Mouse (Mus musculus): ENCODE measurements around the gene Alox5ap. TPM values are rescaled to one million over a fixed set of nuclear protein-coding genes. Genes with fewer than 3 reads are reported as not detected.
A peak's percentile ranks its signal among the peaks of the same experiment; 100 is the strongest.

The Alox5ap gene
- polyA plus RNA-seq (2014; fragmentation: Nextera tagmentation; extraction: Ambion mirVana) = 5.6 and 6.9 TPM in 2 replicates

DNA sequence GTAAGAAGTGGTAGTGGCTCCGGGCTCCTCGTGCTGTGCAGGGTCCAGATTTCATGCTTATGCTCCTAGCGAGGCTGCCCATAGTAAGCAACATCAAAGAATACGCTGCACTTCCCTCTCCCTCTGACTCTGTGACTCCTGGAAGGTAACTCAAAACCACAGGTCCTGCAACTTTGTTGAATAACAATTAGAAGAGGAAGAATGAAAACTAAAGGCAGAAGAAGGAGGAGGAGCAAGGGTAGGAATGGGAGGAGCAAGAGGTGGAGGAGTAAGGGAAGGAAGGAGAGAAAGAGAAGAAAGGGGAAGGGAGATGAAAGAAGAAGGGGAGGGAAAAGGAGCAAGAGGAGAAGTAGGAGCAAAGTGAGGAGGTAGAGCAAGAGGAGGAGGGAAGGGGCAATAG is at the start of gene Alox5ap:
Gene Alox5ap, plus strand, starts transcription at position 363 of the 400 bp plus-strand sequence.
- DNase-seq (ENCODE audit: low spot score) (no peak), ATAC-seq (ENCODE audit: low FRiP score) (no peak)
- Histone ChIP-seq H3K27ac (ENCODE audit: low read depth, low read length) (no peak within 1 kb of the TSS), H3K9me3 (ENCODE audit: control insufficient read depth, low read length) (no peaks in the 10 kb centered on the region), H3K36me3 (ENCODE audit: control insufficient read depth, insufficient read depth, low read length) (no peaks in the 10 kb centered on the region), H3K4me1 (replicated peaks; ENCODE audit: control insufficient read depth, insufficient read depth, low read length) (no peaks in the 10 kb centered on the region), H3K4me3 (ENCODE audit: low read depth, low read length) (no peak within 1 kb of the TSS), H3K27me3 (ENCODE audit: control insufficient read depth, insufficient read depth, low read length) (no peaks in the 10 kb centered on the region), H3K4me2 (replicated peaks; ENCODE audit: low read depth, low read length) (no peak within 1 kb of the TSS), H3K9ac (ENCODE audit: low read depth, low read length) (no peak within 1 kb of the TSS)
- WGBS = 60% methylated on average over 4 of the region's 4 CpGs

DNA sequence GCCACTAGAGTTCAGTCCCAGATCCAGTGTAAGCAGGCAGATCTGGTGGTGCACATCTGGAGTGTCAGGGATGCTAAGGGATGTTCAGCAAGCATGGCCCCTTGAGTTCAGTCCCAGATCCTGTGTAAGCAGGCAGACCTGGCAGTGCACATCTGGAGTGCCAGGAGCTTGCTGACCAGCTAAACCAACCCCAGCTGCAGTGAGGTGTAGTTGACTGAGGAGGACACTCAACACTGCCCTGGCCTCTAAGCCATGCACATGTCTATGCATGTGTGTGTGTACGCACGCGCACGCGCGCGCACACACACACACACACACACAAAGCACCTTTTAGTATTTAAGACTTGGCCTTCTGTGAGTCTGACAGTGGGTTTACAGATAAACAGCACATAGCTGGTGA is 49.0 kb upstream of the Alox5ap start:
- H3K27ac ChIP-seq (ENCODE audit: low read depth, low read length) = no peak overlapping the region
- H3K27me3 ChIP-seq (ENCODE audit: control insufficient read depth, insufficient read depth, low read length) = peaks cover 2% of the 10 kb centered on the region; the same call in 1 of the 2 replicates
- H3K4me1 ChIP-seq (replicated peaks; ENCODE audit: control insufficient read depth, insufficient read depth, low read length) = no peaks in the 10 kb centered on the region
- DNase-seq (ENCODE audit: low spot score) (no peak), ATAC-seq (ENCODE audit: low FRiP score) (no peak)
- no peak overlapping the region for H3K9ac ChIP-seq (ENCODE audit: low read depth, low read length)
- H3K4me2 ChIP-seq (replicated peaks; ENCODE audit: low read depth, low read length) = no peak overlapping the region
- H3K4me3 ChIP-seq (ENCODE audit: low read depth, low read length) = no peak overlapping the region
- H3K9me3 ChIP-seq (ENCODE audit: control insufficient read depth, low read length) = no peaks in the 10 kb centered on the region
- WGBS = 98% methylated on average over 7 of the region's 7 CpGs
- H3K36me3 ChIP-seq (ENCODE audit: control insufficient read depth, insufficient read depth, low read length) = peaks cover 12% of the 10 kb centered on the region

DNA sequence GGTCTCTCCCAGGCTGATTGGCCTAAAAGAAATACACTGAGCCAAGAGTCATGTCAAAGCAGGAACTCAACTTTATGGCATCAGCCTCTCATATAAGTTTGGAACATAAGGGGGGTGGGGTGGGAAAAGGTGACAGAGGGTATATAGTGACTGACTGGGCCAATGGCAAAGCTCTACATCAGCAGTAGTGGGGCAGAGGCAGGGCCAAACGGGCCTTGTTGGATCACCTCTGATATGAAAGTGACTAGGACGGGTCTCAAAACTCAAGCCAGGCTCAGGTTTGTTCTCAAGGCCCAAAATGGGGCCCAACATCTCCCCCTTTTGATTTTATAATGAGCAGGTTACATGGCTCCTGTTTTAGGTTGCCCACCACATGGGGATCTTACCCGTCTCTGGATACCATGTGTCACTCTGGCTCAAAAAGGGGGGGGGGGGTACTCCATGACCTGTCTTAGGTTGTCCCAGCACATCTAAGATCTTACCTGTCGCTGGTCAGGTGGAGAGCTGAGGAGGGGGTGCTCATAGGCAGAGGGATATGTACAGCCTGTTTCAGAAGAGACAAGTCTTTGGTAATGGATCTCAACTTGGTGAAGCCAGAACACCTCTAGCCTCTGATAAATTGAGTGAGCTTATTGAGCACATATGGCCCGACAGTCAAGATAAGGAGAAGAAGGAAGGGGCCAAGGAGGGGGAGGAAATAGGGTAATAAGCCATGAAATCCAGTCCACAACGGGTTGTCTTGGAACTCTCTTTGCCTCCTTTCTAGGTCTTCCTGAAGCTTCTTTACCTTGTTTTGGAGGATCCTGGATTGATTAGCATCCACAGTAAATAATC is 46.8 kb upstream of the Alox5ap start:
- Histone ChIP-seq H3K36me3 (ENCODE audit: control insufficient read depth, insufficient read depth, low read length) (peaks cover 12% of the 10 kb centered on the region), H3K27ac (ENCODE audit: low read depth, low read length) (no peak overlapping the region), H3K9me3 (ENCODE audit: control insufficient read depth, low read length) (no peaks in the 10 kb centered on the region), H3K4me3 (ENCODE audit: low read depth, low read length) (no peak overlapping the region), H3K4me1 (replicated peaks; ENCODE audit: control insufficient read depth, insufficient read depth, low read length) (no peaks in the 10 kb centered on the region), H3K4me2 (replicated peaks; ENCODE audit: low read depth, low read length) (no peak overlapping the region), H3K9ac (ENCODE audit: low read depth, low read length) (no peak overlapping the region), H3K27me3 (ENCODE audit: control insufficient read depth, insufficient read depth, low read length) (peaks cover 2% of the 10 kb centered on the region; the same call in 1 of the 2 replicates)
- WGBS = 86% methylated on average over 6 of the region's 6 CpGs
- DNase-seq (ENCODE audit: low spot score) (no peak), ATAC-seq (ENCODE audit: low FRiP score) (peak; percentile 38; the same call in 1 of the 2 replicates)

DNA sequence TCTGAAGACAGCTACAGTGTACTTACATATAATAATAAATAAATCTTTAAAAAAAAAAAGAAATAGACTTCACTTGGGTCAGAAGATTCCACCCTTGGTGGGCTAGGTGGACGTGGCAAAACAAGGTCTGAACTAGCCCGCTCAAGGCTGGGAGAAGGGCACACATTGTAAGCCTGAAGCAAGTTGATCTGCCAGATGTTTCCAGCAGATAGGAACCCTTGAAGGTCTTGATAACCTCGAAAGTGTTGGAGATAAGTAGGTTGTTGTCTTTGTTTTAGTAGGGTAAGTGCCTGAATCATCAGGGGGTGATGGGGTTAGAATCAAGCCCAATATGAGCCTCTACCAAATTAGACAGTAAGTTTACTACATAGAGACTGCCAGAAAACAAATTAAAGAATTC is 45.1 kb upstream of the Alox5ap start:
- Histone ChIP-seq H3K4me1 (replicated peaks; ENCODE audit: control insufficient read depth, insufficient read depth, low read length) (no peaks in the 10 kb centered on the region), H3K9me3 (ENCODE audit: control insufficient read depth, low read length) (no peaks in the 10 kb centered on the region), H3K36me3 (ENCODE audit: control insufficient read depth, insufficient read depth, low read length) (peaks cover 8% of the 10 kb centered on the region; the same call in 1 of the 2 replicates), H3K27me3 (ENCODE audit: control insufficient read depth, insufficient read depth, low read length) (no peaks in the 10 kb centered on the region), H3K27ac (ENCODE audit: low read depth, low read length) (no peak overlapping the region), H3K9ac (ENCODE audit: low read depth, low read length) (no peak overlapping the region), H3K4me3 (ENCODE audit: low read depth, low read length) (no peak overlapping the region), H3K4me2 (replicated peaks; ENCODE audit: low read depth, low read length) (no peak overlapping the region)
- ATAC-seq (ENCODE audit: low FRiP score) (no peak), DNase-seq (ENCODE audit: low spot score) (no peak)
- WGBS = 85% methylated on average over 3 of the region's 3 CpGs

DNA sequence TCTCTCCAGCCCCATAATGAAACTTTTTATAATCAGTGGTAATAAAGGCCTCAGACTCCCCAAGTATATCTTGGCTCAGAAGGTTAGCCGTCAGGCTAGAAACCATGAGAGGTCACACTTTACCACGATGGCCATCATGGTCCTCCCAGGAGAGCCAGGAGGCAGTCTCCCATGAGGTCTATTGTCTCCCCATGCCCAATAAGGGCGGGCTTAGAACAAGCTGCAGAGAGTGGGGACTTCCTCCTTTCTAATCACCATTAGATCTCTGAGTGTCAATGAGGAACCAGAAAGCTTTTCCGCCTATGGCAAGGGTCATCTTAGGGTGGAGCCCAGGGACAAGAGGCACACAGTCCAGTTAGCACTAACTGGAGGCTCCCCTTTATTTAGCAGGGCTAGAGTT is 43.2 kb upstream of the Alox5ap start:
- no peak overlapping the region for H3K4me2 ChIP-seq (replicated peaks; ENCODE audit: low read depth, low read length)
- no peak for ATAC-seq (ENCODE audit: low FRiP score)
- H3K36me3 ChIP-seq (ENCODE audit: control insufficient read depth, insufficient read depth, low read length) = no peaks in the 10 kb centered on the region
- no peak overlapping the region for H3K4me3 ChIP-seq (ENCODE audit: low read depth, low read length)
- no peak overlapping the region for H3K9ac ChIP-seq (ENCODE audit: low read depth, low read length)
- 94% methylated on average over 4 of the region's 4 CpGs for WGBS
- no peaks in the 10 kb centered on the region for H3K27me3 ChIP-seq (ENCODE audit: control insufficient read depth, insufficient read depth, low read length)
- H3K4me1 ChIP-seq (replicated peaks; ENCODE audit: control insufficient read depth, insufficient read depth, low read length) = no peaks in the 10 kb centered on the region
- no peaks in the 10 kb centered on the region for H3K9me3 ChIP-seq (ENCODE audit: control insufficient read depth, low read length)
- DNase-seq (ENCODE audit: low spot score) = no peak
- H3K27ac ChIP-seq (ENCODE audit: low read depth, low read length) = no peak overlapping the region

DNA sequence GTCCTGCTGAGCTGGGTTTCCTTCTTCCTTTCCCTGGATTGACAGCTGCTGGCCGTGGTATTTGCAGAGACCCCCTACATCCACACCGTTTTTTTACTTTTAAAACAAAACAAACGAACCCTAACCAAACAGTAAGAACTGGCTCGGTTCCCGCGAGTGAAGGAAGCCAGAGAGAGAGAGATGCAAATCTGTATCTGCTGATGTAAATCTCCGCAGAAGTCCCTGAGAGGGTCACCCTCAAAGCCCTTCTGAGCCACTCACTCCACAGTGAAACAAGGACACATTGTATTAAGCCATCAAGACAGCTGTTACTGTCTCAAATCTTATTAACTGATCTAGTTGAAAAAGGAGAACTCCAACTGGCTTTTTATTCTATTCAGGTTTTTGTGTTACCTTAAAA is 39.9 kb upstream of the Alox5ap start:
- no peak for DNase-seq (ENCODE audit: low spot score)
- no peak overlapping the region for H3K4me2 ChIP-seq (replicated peaks; ENCODE audit: low read depth, low read length)
- 28% methylated on average over 7 of the region's 7 CpGs for WGBS

DNA sequence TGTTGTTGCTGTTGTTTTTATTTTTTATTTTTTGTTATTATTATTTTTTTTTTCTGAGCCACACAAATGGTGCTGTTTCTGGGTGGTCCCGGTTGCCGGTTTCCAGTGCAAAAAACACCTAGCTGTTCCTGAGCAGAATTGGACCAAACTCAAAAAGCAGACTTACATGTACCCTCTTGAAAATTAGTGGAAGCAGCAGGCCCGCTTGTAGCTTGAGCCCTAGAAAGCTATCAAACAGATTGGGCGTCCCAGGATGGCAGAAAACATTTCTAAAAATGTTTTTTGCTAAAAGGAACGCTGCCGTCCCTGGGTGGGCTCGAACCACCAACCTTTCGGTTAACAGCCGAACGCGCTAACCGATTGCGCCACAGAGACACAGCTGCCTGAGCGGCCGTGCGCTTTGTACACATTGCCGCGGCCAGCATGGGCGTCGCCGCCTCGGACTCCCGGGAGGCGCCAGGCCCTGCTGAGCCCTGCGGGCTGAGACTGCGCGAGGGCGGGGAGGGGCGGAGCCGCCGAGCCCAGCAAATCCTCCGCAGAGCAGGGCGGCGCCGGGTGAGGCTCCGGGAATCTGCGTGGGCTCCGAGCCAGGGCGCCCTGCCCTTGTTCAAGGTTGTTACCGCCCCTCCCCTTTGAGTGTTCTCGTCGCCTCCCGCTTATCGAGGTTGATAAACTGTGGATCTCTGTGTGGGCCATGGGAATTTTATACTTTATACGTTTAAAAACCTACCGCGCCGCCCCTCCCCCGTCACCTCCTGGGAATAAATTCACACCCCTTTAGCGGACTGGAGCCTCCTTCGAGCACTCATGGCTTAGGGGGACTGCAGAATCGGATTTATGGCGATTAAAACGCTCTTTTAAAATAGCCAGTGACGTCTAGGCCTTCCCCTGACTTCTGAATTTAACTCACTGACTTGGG is 35.6 kb upstream of the Alox5ap start:
- peak overlapping the region; percentile 64 for H3K9ac ChIP-seq (ENCODE audit: low read depth, low read length)
- WGBS = 3% methylated on average over 55 of the region's 55 CpGs
- no peaks in the 10 kb centered on the region for H3K36me3 ChIP-seq (ENCODE audit: control insufficient read depth, insufficient read depth, low read length)
- H3K9me3 ChIP-seq (ENCODE audit: control insufficient read depth, low read length) = no peaks in the 10 kb centered on the region
- no peaks in the 10 kb centered on the region for H3K27me3 ChIP-seq (ENCODE audit: control insufficient read depth, insufficient read depth, low read length)
- H3K4me1 ChIP-seq (replicated peaks; ENCODE audit: control insufficient read depth, insufficient read depth, low read length) = no peaks in the 10 kb centered on the region
- peak; percentile 99 for DNase-seq (ENCODE audit: low spot score)
- H3K4me2 ChIP-seq (replicated peaks; ENCODE audit: low read depth, low read length) = peak overlapping the region; percentile 38
- peak overlapping the region; percentile 90 for H3K27ac ChIP-seq (ENCODE audit: low read depth, low read length)
- H3K4me3 ChIP-seq (ENCODE audit: low read depth, low read length) = peak overlapping the region; percentile 46
- peak; percentile 99 for ATAC-seq (ENCODE audit: low FRiP score)

More for the DNA sequence above, 39.9 kb upstream of the Alox5ap start:
- Histone ChIP-seq H3K9ac (ENCODE audit: low read depth, low read length) (no peak overlapping the region), H3K27ac (ENCODE audit: low read depth, low read length) (no peak overlapping the region), H3K4me3 (ENCODE audit: low read depth, low read length) (no peak overlapping the region), H3K36me3 (ENCODE audit: control insufficient read depth, insufficient read depth, low read length) (no peaks in the 10 kb centered on the region), H3K9me3 (ENCODE audit: control insufficient read depth, low read length) (no peaks in the 10 kb centered on the region), H3K4me1 (replicated peaks; ENCODE audit: control insufficient read depth, insufficient read depth, low read length) (no peaks in the 10 kb centered on the region), H3K27me3 (ENCODE audit: control insufficient read depth, insufficient read depth, low read length) (no peaks in the 10 kb centered on the region)
- no peak for ATAC-seq (ENCODE audit: low FRiP score)

DNA sequence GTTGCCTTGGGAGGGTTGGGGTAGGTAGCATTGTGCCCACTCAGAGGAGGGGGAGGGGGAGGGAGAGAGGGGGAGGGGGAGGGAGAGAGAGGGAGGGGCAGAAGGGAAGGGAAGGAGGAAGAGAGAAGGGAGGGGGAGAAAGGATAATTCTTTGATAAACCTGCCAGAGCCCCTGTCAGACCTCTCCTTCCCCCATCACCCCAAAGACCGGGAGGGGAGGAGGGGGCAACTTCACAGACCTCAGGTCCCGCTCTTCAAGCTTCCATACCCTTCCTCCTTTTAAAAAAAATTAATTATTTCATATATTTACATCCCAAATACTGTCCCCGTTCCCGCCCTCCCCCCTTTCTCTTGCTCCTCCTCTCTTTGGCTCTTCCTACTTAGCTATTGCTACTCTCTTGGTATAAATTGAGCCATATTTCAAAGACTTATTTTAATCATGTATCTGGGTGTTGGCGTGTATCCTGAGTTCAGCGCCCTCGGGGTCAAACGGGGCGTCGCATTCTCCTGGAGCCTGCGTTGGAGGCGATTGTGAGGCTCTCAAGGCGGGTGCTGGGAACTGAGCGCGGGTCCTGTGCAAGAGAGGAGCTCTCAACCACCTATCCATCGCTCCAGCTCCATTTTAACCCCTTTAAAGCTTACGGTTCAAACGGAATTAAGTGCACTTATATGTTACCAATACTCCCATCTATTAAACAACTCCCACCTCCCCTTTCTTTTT is 34.8 kb upstream of the Alox5ap start:
- DNase-seq (ENCODE audit: low spot score) (no peak), ATAC-seq (ENCODE audit: low FRiP score) (peak; percentile 48; the same call in 1 of the 2 replicates)
- Histone ChIP-seq H3K27ac (ENCODE audit: low read depth, low read length) (peak overlapping the region; percentile 90), H3K36me3 (ENCODE audit: control insufficient read depth, insufficient read depth, low read length) (no peaks in the 10 kb centered on the region), H3K4me2 (replicated peaks; ENCODE audit: low read depth, low read length) (peak overlapping the region; percentile 34; the same call in 1 of the 2 replicates), H3K9ac (ENCODE audit: low read depth, low read length) (peak overlapping the region; percentile 64; the same call in 1 of the 2 replicates), H3K9me3 (ENCODE audit: control insufficient read depth, low read length) (no peaks in the 10 kb centered on the region), H3K4me1 (replicated peaks; ENCODE audit: control insufficient read depth, insufficient read depth, low read length) (no peaks in the 10 kb centered on the region), H3K4me3 (ENCODE audit: low read depth, low read length) (peak overlapping the region; percentile 46), H3K27me3 (ENCODE audit: control insufficient read depth, insufficient read depth, low read length) (no peaks in the 10 kb centered on the region)
- WGBS = 78% methylated on average over 17 of the region's 18 CpGs
